Mouse (Mus musculus) cerebellum, postnatal 14 days (tissue): ENCODE measurements around the gene Synrg.

Experiments
- DNase-seq, 2 experiments: peaks; one replicate each; pipeline ENCODE4 v3.0.0; 2021; ENCODE audit warnings: mixed read lengths in 2 of 2

The Synrg gene

DNA sequence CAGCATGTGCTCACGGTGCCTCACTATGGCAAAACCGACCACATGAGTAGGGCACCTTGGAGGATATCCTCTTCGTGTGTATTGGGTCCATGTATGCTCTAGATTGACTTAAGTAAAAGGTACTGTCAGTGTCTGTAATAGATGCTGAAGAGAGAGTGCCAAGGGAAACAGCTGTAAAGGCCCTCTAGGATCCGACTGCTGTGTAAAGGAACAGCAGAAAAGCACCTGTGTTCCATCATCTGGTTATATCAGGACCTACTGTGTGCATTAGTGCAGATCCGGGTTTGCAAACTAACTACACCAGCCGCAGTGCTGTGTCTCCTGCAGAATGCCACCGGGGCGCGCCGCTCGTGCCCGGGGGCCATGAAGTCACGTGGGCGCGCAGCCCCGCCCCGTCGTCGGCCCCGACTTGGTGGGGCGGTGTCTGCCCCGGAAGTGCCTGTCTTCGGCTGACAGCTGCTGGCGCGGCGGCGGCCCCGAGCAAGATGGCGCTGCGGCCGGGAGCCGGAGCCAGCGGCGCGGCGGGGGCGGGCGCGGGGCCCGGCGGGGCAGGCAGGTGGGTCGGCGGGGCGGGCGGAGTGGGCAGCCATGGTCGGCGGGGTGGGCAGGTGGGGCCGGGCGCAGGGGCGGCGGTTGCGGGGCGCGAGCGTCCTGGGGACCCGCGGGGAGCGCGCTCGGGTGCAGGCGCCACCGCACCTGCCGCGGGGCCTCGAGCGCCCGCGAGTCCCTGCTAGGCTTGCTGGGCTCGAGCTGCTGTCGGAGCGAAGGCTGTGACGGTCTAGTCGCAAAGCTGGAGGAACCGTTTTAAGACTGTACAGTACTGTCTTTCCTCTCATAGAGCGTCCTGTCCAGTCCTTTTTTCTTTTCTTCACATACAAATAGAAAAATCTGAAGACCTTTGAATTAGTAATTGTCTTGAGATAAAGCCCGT is at the start of gene Synrg:
Gene Synrg (plus strand): TSS at position 438 of the 931 bp plus-strand sequence.
- peak; percentile 93 to 95 for DNase-seq

DNA sequence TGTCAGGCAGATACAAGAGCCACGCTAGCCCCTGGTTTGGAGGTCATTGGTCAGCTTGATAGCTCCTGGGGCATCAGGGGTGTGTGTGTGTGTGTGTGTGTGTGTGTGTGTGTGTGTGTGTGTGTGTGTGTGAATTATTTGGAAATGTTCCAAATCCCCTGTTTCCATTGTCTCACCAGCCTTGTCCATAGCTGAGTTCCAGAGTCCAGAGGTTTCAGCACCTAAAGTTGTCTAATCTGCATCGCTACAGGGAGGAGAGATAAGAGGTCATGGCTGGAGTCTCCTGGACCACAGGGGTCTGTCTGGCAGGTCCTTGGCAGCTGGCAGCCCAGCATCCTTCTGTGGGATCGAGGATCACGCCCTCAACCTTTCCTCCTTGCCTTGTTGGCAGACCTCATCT is 49.7 kb upstream of the Synrg start:
- DNase-seq = no peak

DNA sequence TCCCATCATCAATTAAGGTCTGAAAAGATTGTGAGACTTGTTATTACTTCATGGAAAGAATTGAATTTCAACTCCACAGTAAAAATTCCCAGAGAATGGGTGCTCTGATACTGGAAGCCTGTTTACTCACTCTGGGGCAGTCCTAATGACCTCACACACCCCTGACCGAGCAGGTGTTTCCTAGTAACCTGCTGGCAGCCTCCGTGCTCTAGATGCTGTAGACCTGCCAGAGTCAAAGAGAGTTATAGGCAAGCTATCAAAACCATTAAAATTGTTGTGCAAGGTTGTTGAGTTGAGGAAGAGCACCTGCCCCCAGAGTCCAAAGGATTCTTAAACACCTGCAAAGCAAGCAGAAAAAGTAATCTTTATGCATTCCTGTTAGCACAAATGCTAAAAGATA is 41.6 kb upstream of the Synrg start:
- DNase-seq = no peak

- DNase-seq = peak in 1 of 2 experiments; percentile 15
Observed at GRCm38 (mm10) chr11:83927097-83927496, 37.1 kb upstream of the Synrg start.

DNA sequence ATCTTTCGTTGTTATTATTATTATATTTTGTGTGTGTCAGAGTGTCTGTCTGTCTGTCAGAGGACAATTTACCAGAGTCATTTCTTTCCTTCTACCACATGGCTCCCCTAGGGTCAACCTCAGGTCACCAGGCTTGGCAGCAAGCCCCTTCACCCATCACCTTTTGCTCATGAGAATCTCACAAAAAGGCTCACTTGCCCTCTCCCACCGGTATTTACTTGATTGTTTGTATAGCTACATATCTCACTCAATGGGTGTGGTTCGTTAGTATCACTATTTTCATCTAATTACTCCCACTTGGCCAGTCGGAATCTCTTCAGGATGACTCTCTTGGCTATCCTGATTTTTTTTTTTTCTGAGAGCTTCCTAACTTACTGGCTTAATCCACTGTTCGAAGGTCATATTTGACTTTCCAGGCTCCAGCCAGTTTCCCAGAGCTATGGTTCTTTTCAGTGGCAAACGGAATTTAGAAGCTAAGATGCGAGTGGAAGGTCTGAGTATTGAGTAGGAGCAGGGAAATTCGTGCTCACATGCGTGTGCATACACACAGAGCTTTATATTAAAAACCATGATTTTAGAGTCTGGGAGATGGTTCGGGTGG is 31.6 kb upstream of the Synrg start:
- no peak for DNase-seq

- no peak for DNase-seq
Observed at GRCm38 (mm10) chr11:83933376-83933775, 30.9 kb upstream of the Synrg start.

GRCm38 (mm10) chr11:83935986-83936665 is 28.1 kb upstream of the Synrg start:
- peak; percentile 86 to 90 for DNase-seq

- DNase-seq = no peak
Observed at GRCm38 (mm10) chr11:83938556-83938955, 25.7 kb upstream of the Synrg start.

DNA sequence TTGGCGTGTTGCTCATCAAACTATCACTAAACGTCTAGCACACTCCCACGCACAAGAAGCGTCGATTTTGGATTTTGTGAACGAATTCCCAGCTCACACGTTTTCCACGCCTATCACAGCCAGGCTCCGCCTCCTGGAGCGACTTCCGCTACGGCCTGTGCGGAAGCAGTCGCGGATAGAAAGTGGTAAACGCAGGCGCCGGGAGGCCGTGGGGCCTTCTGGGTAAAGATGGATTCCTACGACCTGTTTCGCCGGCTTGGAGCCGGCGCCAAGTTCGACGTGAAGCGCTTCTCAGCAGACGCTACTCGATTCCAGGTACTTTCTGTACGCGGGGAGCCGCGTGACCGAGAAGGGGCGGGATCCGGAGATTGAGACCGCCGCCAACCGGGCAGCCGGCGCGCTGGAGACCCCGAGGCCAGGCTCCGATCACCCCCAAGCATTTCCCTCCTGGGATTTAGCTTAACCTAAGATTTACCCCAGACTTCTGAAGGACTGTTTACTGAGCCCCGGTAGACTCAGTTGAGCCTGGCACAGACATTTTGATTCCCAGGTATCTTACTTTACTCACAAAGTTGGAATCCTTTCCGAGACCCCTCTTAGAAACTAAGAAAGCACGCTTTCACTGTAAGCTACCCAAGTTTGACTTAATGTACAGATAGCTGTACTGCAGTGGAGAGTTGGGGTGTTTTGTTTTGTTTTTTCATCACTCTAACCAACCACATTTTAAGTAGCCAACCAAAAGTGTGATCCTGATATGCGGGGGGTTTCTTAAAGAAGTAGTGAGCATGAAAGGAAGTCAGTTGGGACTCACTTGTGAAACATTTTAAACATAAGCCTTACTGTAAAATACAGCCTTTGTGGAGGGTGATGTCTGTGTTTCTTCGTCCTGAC is 22.0 kb upstream of the Synrg start, which contains the start of gene Ddx52:
Gene Ddx52 (plus strand): TSS at position 113 of the 891 bp plus-strand sequence.
- DNase-seq = peak; percentile 90 to 91

DNA sequence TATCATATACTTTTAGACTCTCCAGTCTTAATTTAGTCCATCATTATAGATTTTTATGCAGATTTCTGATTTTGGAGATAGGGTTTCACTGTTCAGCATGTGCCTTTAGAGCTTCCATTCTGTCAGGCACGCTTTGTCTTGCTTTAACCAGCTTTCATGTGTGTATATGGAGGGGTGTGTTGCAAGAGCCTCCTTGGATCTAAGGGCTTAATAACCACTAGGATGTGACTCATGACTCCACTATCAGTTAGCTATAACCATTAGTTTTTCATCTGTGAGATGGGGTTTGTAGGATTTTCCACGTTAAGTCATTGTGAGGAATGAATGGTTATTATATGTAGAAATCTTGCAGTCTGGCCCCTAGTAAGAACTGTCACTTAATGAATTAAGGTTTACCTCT is 7.4 kb upstream of the Synrg start:
- no peak for DNase-seq

GRCm38 (mm10) chr11:83961983-83962382 is 2.2 kb upstream of the Synrg start:
- DNase-seq = no peak

GRCm38 (mm10) chr11:83967436-83968204 is 3.4 kb downstream of the Synrg start:
- peak; percentile 51 to 52 for DNase-seq

DNA sequence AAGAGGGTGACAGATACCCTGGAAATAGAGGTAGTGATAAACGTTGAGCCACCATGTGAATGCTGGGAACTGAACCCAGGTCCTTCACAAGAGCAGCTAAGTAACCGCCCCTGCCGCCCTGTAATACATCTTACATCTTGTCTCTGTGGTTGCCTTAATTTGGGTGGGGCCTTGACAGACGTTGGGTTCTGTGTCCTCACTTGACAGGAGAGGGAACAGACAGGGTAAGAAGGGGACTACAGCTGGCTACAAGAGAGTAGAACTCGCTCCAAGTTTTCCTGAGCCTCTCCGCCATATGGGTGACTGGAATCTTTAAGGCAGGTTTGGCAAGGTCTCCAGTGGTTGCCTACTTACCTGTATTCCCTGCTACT is 4.0 kb downstream of the Synrg start:
- DNase-seq = no peak

DNA sequence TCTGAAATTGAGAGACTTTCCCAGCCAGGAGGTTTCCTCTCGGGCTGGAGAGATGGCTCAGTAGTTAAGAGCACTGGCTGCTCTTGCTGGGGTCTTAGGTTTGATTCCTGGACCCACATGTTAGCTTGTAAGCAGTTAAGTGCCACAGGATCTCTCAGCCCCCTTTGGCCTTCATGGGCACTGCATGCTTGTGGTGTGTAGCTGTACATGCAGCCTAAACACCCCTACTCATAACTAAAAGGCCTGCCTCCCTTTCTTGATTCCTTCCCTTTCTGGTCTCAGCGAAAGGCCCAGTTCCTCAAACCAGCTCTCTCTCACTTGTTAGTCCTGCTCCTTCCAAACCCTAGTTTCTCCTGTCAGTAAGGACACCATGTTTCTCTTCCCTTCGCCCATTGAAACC is 4.8 kb downstream of the Synrg start:
- no peak for DNase-seq

GRCm38 (mm10) chr11:83974561-83975346 is 10.5 kb downstream of the Synrg start:
- DNase-seq = no peak

DNA sequence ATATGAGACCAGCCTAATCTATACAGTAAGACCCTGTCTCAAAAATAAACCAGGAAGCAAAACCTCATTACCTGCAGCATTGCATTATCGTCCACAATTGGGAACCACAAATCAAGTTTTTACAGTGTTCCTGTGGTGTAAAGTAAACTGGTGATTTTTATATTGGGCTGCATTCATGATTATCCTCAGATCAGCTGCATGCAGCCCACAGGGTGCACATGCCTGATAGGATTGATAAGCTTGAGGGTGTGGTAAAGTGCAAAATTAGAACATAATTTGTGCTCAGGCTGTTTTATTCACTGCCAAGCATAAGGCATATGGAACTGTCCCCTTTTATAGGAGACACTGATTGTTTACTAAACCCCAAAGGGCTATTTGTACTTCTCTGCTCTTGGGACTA is 11.3 kb downstream of the Synrg start:
- DNase-seq = no peak

GRCm38 (mm10) chr11:83976236-83976977 is 12.2 kb downstream of the Synrg start:
- DNase-seq = no peak

DNA sequence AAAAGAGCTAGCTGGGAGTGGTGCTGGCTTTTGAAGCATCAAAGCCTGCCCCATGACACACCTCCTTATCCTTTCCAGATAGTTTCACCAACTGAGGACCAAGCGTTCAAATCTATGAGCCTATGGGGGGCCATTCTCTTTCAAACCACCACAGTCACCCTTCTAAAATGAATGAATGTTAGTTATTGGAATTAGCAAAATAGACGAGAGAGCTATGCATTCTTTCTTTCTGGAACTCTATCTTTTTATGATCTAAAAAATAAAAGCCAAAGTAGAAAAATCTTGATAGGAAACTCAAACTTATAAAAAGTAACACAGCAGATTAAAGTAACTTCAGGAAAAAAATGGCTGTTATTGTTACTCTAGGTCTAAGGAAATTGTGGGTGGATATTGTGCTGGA is 13.6 kb downstream of the Synrg start:
- no peak for DNase-seq

- DNase-seq = no peak
Observed at GRCm38 (mm10) chr11:83979992-83980391, 15.8 kb downstream of the Synrg start.

GRCm38 (mm10) chr11:83981338-83981737 is 17.1 kb downstream of the Synrg start:
- no peak for DNase-seq
